Mouse (Mus musculus) lung, embryonic 15.5 days (tissue): ENCODE measurements around the gene Esrrg. TPM values are rescaled to one million over a fixed set of nuclear protein-coding genes. Genes with fewer than 3 reads are reported as not detected.

Experiments used
- ATAC-seq: fragments of 200-750 bp; cut with Nextera tagmentation; 2 replicates; pipeline ENCODE4 v1.8.0; 2017; ENCODE audit warnings: moderate number of reproducible peaks, borderline replicate concordance; ENCODE audit not compliant: low FRiP score, low TSS enrichment; ENCODE audit errors: extremely low read depth
- H3K27ac ChIP-seq: fragments of 300-500 bp; sonication (generic); 2 replicates; pipeline ENCODE4 v1.5.1; 2015; ENCODE audit warnings: moderate library complexity, mild to moderate bottlenecking, inconsistent platforms
- H3K27me3 ChIP-seq: fragments of 300-500 bp; sonication (generic); 2 replicates; pipeline ENCODE4 v1.6.1; 2015; ENCODE audit warnings: inconsistent platforms
- H3K36me3 ChIP-seq: fragments of 300-500 bp; sonication (generic); 2 replicates; pipeline ENCODE4 v1.6.1; 2015; ENCODE audit warnings: inconsistent platforms
- H3K4me1 ChIP-seq: fragments of 300-500 bp; sonication (generic); 2 replicates; pipeline ENCODE4 v1.6.1; 2015; ENCODE audit warnings: inconsistent platforms
- H3K4me2 ChIP-seq: fragments of 300-500 bp; sonication (generic); 2 replicates; pipeline ENCODE4 v1.6.1; 2015; ENCODE audit warnings: inconsistent platforms, mild to moderate bottlenecking, moderate library complexity
- H3K4me3 ChIP-seq: fragments of 300-500 bp; sonication (generic); 2 replicates; pipeline ENCODE4 v1.5.1; 2015; ENCODE audit warnings: mild to moderate bottlenecking, inconsistent platforms
- H3K9ac ChIP-seq: fragments of 300-500 bp; sonication (generic); 2 replicates; pipeline ENCODE4 v1.6.1; 2015; ENCODE audit warnings: inconsistent platforms
- H3K9me3 ChIP-seq: fragments of 300-500 bp; sonication (generic); 2 replicates; pipeline ENCODE4 v1.6.1; 2016; ENCODE audit warnings: inconsistent platforms
- WGBS: fragments of 180-500 bp; shearing (Covaris S2); methylation state at CpG from one replicate; pipeline ENCODE4 v1.1.7; 2015; 5-methylcytosine and 5-hydroxymethylcytosine counted together
- polyA plus RNA-seq: library from polyadenylated mRNA; unstranded; fragments of >200 nt; fragmentation: Nextera tagmentation; extraction: Ambion mirVana; gene quantifications from 2 replicates; pipeline ENCODE4 v1.2.1, GENCODE M21; 2015

The Esrrg gene
- polyA plus RNA-seq, 1 experiment from 2014 or later = 2.1 TPM

GRCm38 (mm10) chr1:188156520-188156919 lies 547.9 kb downstream of the Esrrg start:
- Histone ChIP-seq H3K27ac (no peak overlapping the region), H3K9me3 (no peaks in the 10 kb centered on the region), H3K4me1 (no peaks in the 10 kb centered on the region), H3K36me3 (no peaks in the 10 kb centered on the region), H3K4me2 (no peak overlapping the region), H3K9ac (no peak overlapping the region), H3K27me3 (no peaks in the 10 kb centered on the region), H3K4me3 (no peak overlapping the region)
- no peak for ATAC-seq
- WGBS = 93% methylated on average over 5 of the region's 5 CpGs

GRCm38 (mm10) chr1:188157237-188157955 lies 548.8 kb downstream of the Esrrg start:
- H3K27me3 ChIP-seq = no peaks in the 10 kb centered on the region
- H3K4me3 ChIP-seq = no peak overlapping the region
- no peak for ATAC-seq
- H3K9me3 ChIP-seq = no peaks in the 10 kb centered on the region
- no peak overlapping the region for H3K9ac ChIP-seq
- H3K27ac ChIP-seq = no peak overlapping the region
- H3K4me2 ChIP-seq = no peak overlapping the region
- no peaks in the 10 kb centered on the region for H3K36me3 ChIP-seq
- no peaks in the 10 kb centered on the region for H3K4me1 ChIP-seq
- 63% methylated on average over 7 of the region's 7 CpGs for WGBS

- Histone ChIP-seq H3K4me3 (no peak overlapping the region), H3K27me3 (no peaks in the 10 kb centered on the region), H3K4me1 (no peaks in the 10 kb centered on the region), H3K9ac (no peak overlapping the region), H3K27ac (no peak overlapping the region), H3K36me3 (no peaks in the 10 kb centered on the region), H3K9me3 (no peaks in the 10 kb centered on the region), H3K4me2 (no peak overlapping the region)
- WGBS = 35% methylated on average over 1 of the region's 1 CpGs
- no peak for ATAC-seq
Measured at GRCm38 (mm10) chr1:188158675-188159074, 550.1 kb downstream of the Esrrg start.

- Histone ChIP-seq H3K27ac (no peak overlapping the region), H3K4me1 (no peaks in the 10 kb centered on the region), H3K27me3 (no peaks in the 10 kb centered on the region), H3K9ac (no peak overlapping the region), H3K4me2 (no peak overlapping the region), H3K9me3 (no peaks in the 10 kb centered on the region), H3K36me3 (no peaks in the 10 kb centered on the region), H3K4me3 (no peak overlapping the region)
- 78% methylated on average over 2 of the region's 2 CpGs for WGBS
- no peak for ATAC-seq
Measured at GRCm38 (mm10) chr1:188159108-188159507, 550.5 kb downstream of the Esrrg start.

GRCm38 (mm10) chr1:188163058-188163457 lies 554.5 kb downstream of the Esrrg start:
- Histone ChIP-seq H3K27ac (no peak overlapping the region), H3K9ac (no peak overlapping the region)
- no peak for ATAC-seq

GRCm38 (mm10) chr1:188164251-188164650 lies 555.7 kb downstream of the Esrrg start:
- no peak overlapping the region for H3K27ac ChIP-seq
- no peak overlapping the region for H3K4me2 ChIP-seq
- no peak overlapping the region for H3K9ac ChIP-seq
- no peaks in the 10 kb centered on the region for H3K4me1 ChIP-seq
- 63% methylated on average over 6 of the region's 6 CpGs for WGBS
- no peaks in the 10 kb centered on the region for H3K9me3 ChIP-seq
- no peak overlapping the region for H3K4me3 ChIP-seq
- no peaks in the 10 kb centered on the region for H3K36me3 ChIP-seq
- H3K27me3 ChIP-seq = no peaks in the 10 kb centered on the region
- ATAC-seq = no peak

More at GRCm38 (mm10) chr1:188163058-188163457, 554.5 kb downstream of the Esrrg start:
- Histone ChIP-seq H3K4me3 (no peak overlapping the region), H3K36me3 (no peaks in the 10 kb centered on the region), H3K4me2 (no peak overlapping the region), H3K27me3 (no peaks in the 10 kb centered on the region), H3K4me1 (no peaks in the 10 kb centered on the region), H3K9me3 (no peaks in the 10 kb centered on the region)

- Histone ChIP-seq H3K36me3 (no peaks in the 10 kb centered on the region), H3K9ac (no peak overlapping the region), H3K27ac (no peak overlapping the region), H3K9me3 (no peaks in the 10 kb centered on the region), H3K27me3 (no peaks in the 10 kb centered on the region), H3K4me2 (no peak overlapping the region), H3K4me3 (no peak overlapping the region), H3K4me1 (no peaks in the 10 kb centered on the region)
- ATAC-seq = no peak
- WGBS = 35% methylated on average over 1 of the region's 1 CpGs
Measured at GRCm38 (mm10) chr1:188173859-188174258, 565.3 kb downstream of the Esrrg start.

- no peak overlapping the region for H3K9ac ChIP-seq
- H3K4me2 ChIP-seq = no peak overlapping the region
- ATAC-seq = no peak
- H3K36me3 ChIP-seq = no peaks in the 10 kb centered on the region
- WGBS = 76% methylated on average over 5 of the region's 5 CpGs
- no peak overlapping the region for H3K4me3 ChIP-seq
- no peaks in the 10 kb centered on the region for H3K4me1 ChIP-seq
- no peak overlapping the region for H3K27ac ChIP-seq
- H3K27me3 ChIP-seq = no peaks in the 10 kb centered on the region
- no peaks in the 10 kb centered on the region for H3K9me3 ChIP-seq
Measured at GRCm38 (mm10) chr1:188182951-188183350, 574.4 kb downstream of the Esrrg start.

GRCm38 (mm10) chr1:188186440-188187117 lies 578.0 kb downstream of the Esrrg start:
- Histone ChIP-seq H3K36me3 (no peaks in the 10 kb centered on the region), H3K9me3 (no peaks in the 10 kb centered on the region), H3K9ac (no peak overlapping the region), H3K4me3 (no peak overlapping the region), H3K27ac (no peak overlapping the region), H3K4me2 (no peak overlapping the region), H3K4me1 (no peaks in the 10 kb centered on the region), H3K27me3 (no peaks in the 10 kb centered on the region)
- ATAC-seq = no peak
- WGBS = 41% methylated on average over 17 of the region's 17 CpGs

- H3K4me1 ChIP-seq = peaks cover 8% of the 10 kb centered on the region; the same call in 1 of the 2 replicates
- no peak overlapping the region for H3K4me3 ChIP-seq
- H3K9me3 ChIP-seq = no peaks in the 10 kb centered on the region
- H3K36me3 ChIP-seq = no peaks in the 10 kb centered on the region
- 83% methylated on average over 2 of the region's 2 CpGs for WGBS
- no peak for ATAC-seq
- no peak overlapping the region for H3K4me2 ChIP-seq
- H3K27ac ChIP-seq = no peak overlapping the region
- H3K27me3 ChIP-seq = no peaks in the 10 kb centered on the region
- no peak overlapping the region for H3K9ac ChIP-seq
Measured at GRCm38 (mm10) chr1:188192971-188193370, 584.4 kb downstream of the Esrrg start.

GRCm38 (mm10) chr1:188207421-188207820 lies 598.8 kb downstream of the Esrrg start:
- no peaks in the 10 kb centered on the region for H3K27me3 ChIP-seq
- H3K4me1 ChIP-seq = no peaks in the 10 kb centered on the region
- H3K9ac ChIP-seq = no peak overlapping the region
- ATAC-seq = no peak
- H3K9me3 ChIP-seq = no peaks in the 10 kb centered on the region
- H3K4me2 ChIP-seq = no peak overlapping the region
- whole genome bisulfite sequencing = 55% methylated on average over 6 of the region's 6 CpGs
- no peak overlapping the region for H3K4me3 ChIP-seq
- H3K36me3 ChIP-seq = no peaks in the 10 kb centered on the region
- no peak overlapping the region for H3K27ac ChIP-seq

GRCm38 (mm10) chr1:188209025-188209424 lies 600.4 kb downstream of the Esrrg start:
- Histone ChIP-seq H3K4me3 (no peak overlapping the region), H3K27ac (no peak overlapping the region), H3K27me3 (no peaks in the 10 kb centered on the region), H3K9me3 (no peaks in the 10 kb centered on the region), H3K4me1 (no peaks in the 10 kb centered on the region), H3K4me2 (no peak overlapping the region), H3K36me3 (no peaks in the 10 kb centered on the region), H3K9ac (no peak overlapping the region)
- 85% methylated on average over 1 of the region's 1 CpGs for WGBS
- no peak for ATAC-seq
